Mouse (Mus musculus) MEL (cell line): ENCODE measurements at regions not wholly inside any gene's neighbourhood (a gene's known extent, or its start where the extent isn't known, plus 50 kb on each side); places are given as distances from the start of the nearest gene placed in this dataset.

Source experiments
- DNase-seq: peaks from one replicate; pipeline ENCODE4 v3.0.0; 2011; ENCODE audit warnings: low read depth, low spot score
- H3K27ac ChIP-seq: 2 replicates; pipeline ENCODE4 v1.5.1; 2012; ENCODE audit warnings: low read depth, mild to moderate bottlenecking, control low read depth, low read length, moderate library complexity; ENCODE audit not compliant: control insufficient read depth
- H3K27me3 ChIP-seq, 2 experiments: fragments of 150-350 bp in 1 of 2; sonication (generic) in 1 of 2; 2 replicates each; pipeline ENCODE4 v1.6.1; 2012; ENCODE audit warnings: low read length in 2 of 2, mild to moderate bottlenecking in 2 of 2, improper control_type of control experiment in 1 of 2, moderate library complexity in 1 of 2; ENCODE audit not compliant: insufficient read depth in 2 of 2, control insufficient read depth in 1 of 2
- H3K36me3 ChIP-seq, 2 experiments: 2 replicates each; pipeline ENCODE4 v1.6.1; 2012 to 2014; ENCODE audit warnings: low read length in 2 of 2, improper control_type of control experiment in 1 of 2, inconsistent platforms in 1 of 2, mild to moderate bottlenecking in 1 of 2; ENCODE audit not compliant: insufficient read depth in 2 of 2, control insufficient read depth in 1 of 2
- H3K4me1 ChIP-seq, 2 experiments: fragments of 150-350 bp in 1 of 2; sonication (generic) in 1 of 2; 2 replicates each; pipeline ENCODE4 v1.6.1; 2012; ENCODE audit warnings: low read length in 2 of 2, improper control_type of control experiment in 1 of 2, mild to moderate bottlenecking in 1 of 2; ENCODE audit not compliant: insufficient read depth in 2 of 2, control insufficient read depth in 1 of 2
- H3K4me3 ChIP-seq, 2 experiments: fragments of 150-350 bp in 1 of 2; sonication (generic) in 1 of 2; 2 replicates each; pipeline ENCODE4 v1.5.1; 2012; ENCODE audit warnings: low read depth in 2 of 2, low read length in 2 of 2, mild to moderate bottlenecking in 2 of 2, moderate library complexity in 2 of 2, control low read depth in 1 of 2, improper control_type of control experiment in 1 of 2; ENCODE audit not compliant: control insufficient read depth in 1 of 2, insufficient read depth in 1 of 2
- H3K79me2 ChIP-seq: 2 replicates; pipeline ENCODE4 v1.6.1; 2012; ENCODE audit warnings: mild to moderate bottlenecking, low read length, moderate library complexity; ENCODE audit not compliant: control insufficient read depth, poor library complexity, insufficient read depth
- H3K9ac ChIP-seq: 2 replicates; pipeline ENCODE4 v1.6.1; 2012; ENCODE audit warnings: low read depth, mild to moderate bottlenecking, control low read depth, low read length, moderate library complexity; ENCODE audit not compliant: control insufficient read depth, poor library complexity, severe bottlenecking
- H3K9me3 ChIP-seq: fragments of 150-350 bp; sonication (generic); replicated peaks from 2 replicates; pipeline ENCODE4 v1.6.1; 2012; ENCODE audit warnings: mild to moderate bottlenecking, low read length, improper control_type of control experiment, moderate library complexity; ENCODE audit not compliant: insufficient read depth
- CHD1 ChIP-seq: IDR thresholded peaks from 2 replicates; pipeline ENCODE4 v1.6.1; 2012; ENCODE audit warnings: low read depth, mild to moderate bottlenecking, inconsistent platforms, low read length, improper control_type of control experiment
- EP300 ChIP-seq, 2 experiments: IDR thresholded peaks; 2 replicates each; pipeline ENCODE4 v1.6.1; 2011; ENCODE audit warnings: improper control_type of control experiment in 2 of 2, low read length in 2 of 2, low read depth in 1 of 2, mild to moderate bottlenecking in 1 of 2
- GABPA ChIP-seq: IDR thresholded peaks from 2 replicates; pipeline ENCODE4 v1.6.1; 2012; ENCODE audit warnings: low read depth, mild to moderate bottlenecking, inconsistent platforms, low read length, improper control_type of control experiment, moderate library complexity
- HCFC1 ChIP-seq: IDR thresholded peaks from 2 replicates; pipeline ENCODE4 v1.6.1; 2012; ENCODE audit warnings: low read depth, mild to moderate bottlenecking, inconsistent platforms, low read length, improper control_type of control experiment, moderate library complexity
- JUND ChIP-seq: IDR thresholded peaks from 2 replicates; pipeline ENCODE4 v1.6.1; 2011; ENCODE audit warnings: low read depth, mild to moderate bottlenecking, improper control_type of control experiment, low read length
- KAT2A ChIP-seq: conservative IDR thresholded peaks from 2 replicates; pipeline ENCODE4 v1.6.1; 2012; ENCODE audit warnings: low read depth, low read length, improper control_type of control experiment, inconsistent platforms
- MAX ChIP-seq: IDR thresholded peaks from 2 replicates; pipeline ENCODE4 v1.6.1; 2011; ENCODE audit warnings: low read length, improper control_type of control experiment
- MAZ ChIP-seq: IDR thresholded peaks from 2 replicates; pipeline ENCODE4 v1.6.1; 2012; ENCODE audit warnings: low read depth, mild to moderate bottlenecking, inconsistent platforms, low read length, improper control_type of control experiment
- MXI1 ChIP-seq: IDR thresholded peaks from 2 replicates; pipeline ENCODE4 v1.6.1; 2011; ENCODE audit warnings: mild to moderate bottlenecking, low read depth, low read length, improper control_type of control experiment
- MYC ChIP-seq: IDR thresholded peaks from 2 replicates; pipeline ENCODE4 v1.6.1; 2011; ENCODE audit warnings: low read depth, mild to moderate bottlenecking, low read length, improper control_type of control experiment, moderate library complexity
- POLR2AphosphoS5 ChIP-seq: IDR thresholded peaks from 2 replicates; pipeline ENCODE4 v1.6.1; 2012; ENCODE audit warnings: low read depth, borderline replicate concordance, mild to moderate bottlenecking, inconsistent platforms, low read length, moderate library complexity, mixed read lengths
- RCOR1 ChIP-seq: IDR thresholded peaks from 2 replicates; pipeline ENCODE4 v1.6.1; 2012; ENCODE audit warnings: low read depth, mild to moderate bottlenecking, inconsistent platforms, low read length, improper control_type of control experiment
- SMC3 ChIP-seq: IDR thresholded peaks from 2 replicates; pipeline ENCODE4 v1.6.1; 2011; ENCODE audit warnings: low read depth, low read length, improper control_type of control experiment
- TAL1 ChIP-seq: IDR thresholded peaks from 2 replicates; pipeline ENCODE4 v1.6.1; 2012; ENCODE audit warnings: mild to moderate bottlenecking, inconsistent platforms, low read length, moderate library complexity, mixed read lengths
- TBP ChIP-seq: IDR thresholded peaks from 2 replicates; pipeline ENCODE4 v1.8.0; 2011; ENCODE audit warnings: low read depth, low read length, improper control_type of control experiment
- UBTF ChIP-seq: IDR thresholded peaks from 2 replicates; pipeline ENCODE4 v1.6.1; 2012; ENCODE audit warnings: low read depth, mild to moderate bottlenecking, inconsistent platforms, low read length, improper control_type of control experiment, moderate library complexity, borderline replicate concordance; ENCODE audit not compliant: insufficient read depth
- USF2 ChIP-seq, 2 experiments: IDR thresholded peaks; 2 replicates each; pipeline ENCODE4 v1.6.1; 2011 to 2012; ENCODE audit warnings: improper control_type of control experiment in 2 of 2, low read length in 2 of 2, borderline replicate concordance in 1 of 2, inconsistent platforms in 1 of 2, low read depth in 1 of 2, mild to moderate bottlenecking in 1 of 2; ENCODE audit not compliant: insufficient read depth in 1 of 2
- ZC3H11A ChIP-seq: IDR thresholded peaks from 2 replicates; pipeline ENCODE4 v1.6.1; 2012; ENCODE audit warnings: low read depth, mild to moderate bottlenecking, inconsistent platforms, low read length, improper control_type of control experiment

DNA sequence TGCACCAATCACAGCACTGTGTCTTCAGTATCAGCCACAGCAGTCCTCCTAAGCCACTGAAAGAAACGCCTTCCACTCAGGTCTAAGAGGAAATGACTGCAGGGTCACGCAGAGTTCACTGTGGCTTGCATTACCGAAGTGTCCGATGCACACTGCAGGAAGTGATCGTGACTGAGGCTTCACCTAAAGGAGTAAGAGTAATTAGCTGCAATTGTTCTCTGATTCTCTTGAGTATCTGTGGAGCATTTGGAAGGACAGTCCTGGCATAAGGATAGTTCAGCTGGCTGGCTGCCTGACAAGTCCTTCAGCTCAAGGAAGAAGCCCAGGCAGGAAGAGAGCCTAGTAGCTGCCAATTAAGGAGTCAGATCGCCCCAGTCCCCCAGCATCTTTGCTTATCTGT lies 252.2 kb upstream of the Rpl38 start:
- H3K27ac ChIP-seq, result no peak overlapping the region
- H3K4me1 ChIP-seq, result no peaks in the 10 kb centered on the region
- no peaks in the 10 kb centered on the region for H3K36me3 ChIP-seq
- H3K79me2 ChIP-seq, result no peaks in the 10 kb centered on the region
- H3K27me3 ChIP-seq, result no peaks in the 10 kb centered on the region
- no peaks in the 10 kb centered on the region for H3K9me3 ChIP-seq
- TF ChIP-seq EP300 (IDR thresholded peaks at IDR 0.05; ENCODE audit: low read depth in 1 of 2, low read length in 2 of 2) (no peak), HCFC1 (no peak), ZC3H11A (no peak), MAZ (no peak), USF2 (IDR thresholded peaks at IDR 0.05; ENCODE audit: borderline replicate concordance in 1 of 2, insufficient read depth in 1 of 2, low read depth in 1 of 2, low read length in 2 of 2) (no peak), KAT2A (no peak), CHD1 (no peak), JUND (no peak), TBP (no peak)
- no peak overlapping the region for H3K4me3 ChIP-seq
- H3K9ac ChIP-seq, result no peak overlapping the region
- no peak for DNase-seq

DNA sequence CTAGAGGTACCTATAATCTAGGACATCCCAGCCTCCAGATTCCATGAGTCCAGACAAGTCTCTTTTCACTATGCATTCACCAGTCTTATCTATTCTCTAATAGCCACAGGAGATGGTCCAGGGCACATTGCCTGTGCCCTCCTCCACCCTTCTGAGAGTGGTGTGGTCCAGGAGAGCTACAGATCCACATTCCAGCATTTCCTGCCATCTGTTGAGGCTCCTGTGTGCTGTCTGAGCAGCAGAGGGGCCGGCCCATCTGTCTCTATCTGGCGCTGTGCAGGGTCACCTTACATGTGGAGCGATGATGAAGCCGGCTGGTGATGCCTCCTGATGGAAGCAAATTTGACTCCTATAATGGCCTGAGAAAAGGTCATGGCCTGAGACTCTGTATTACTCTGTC lies 263.9 kb upstream of the Rpl38 start:
- Histone ChIP-seq H3K79me2 (no peaks in the 10 kb centered on the region), H3K36me3 (no peaks in the 10 kb centered on the region), H3K4me1 (no peaks in the 10 kb centered on the region), H3K9ac (no peak overlapping the region), H3K4me3 (no peak overlapping the region), H3K9me3 (no peaks in the 10 kb centered on the region), H3K27ac (no peak overlapping the region), H3K27me3 (no peaks in the 10 kb centered on the region)
- TF ChIP-seq JUND, result no peak
- no peak for TF ChIP-seq SMC3
- no peak for TF ChIP-seq MYC
- no peak for TF ChIP-seq GABPA
- no peak for TF ChIP-seq MXI1
- no peak for TF ChIP-seq RCOR1
- TF ChIP-seq CHD1, result no peak
- TF ChIP-seq EP300 (IDR thresholded peaks at IDR 0.05; ENCODE audit: low read depth in 1 of 2, low read length in 2 of 2), result no peak
- TF ChIP-seq MAX, result no peak
- TF ChIP-seq UBTF, result no peak
- no peak for TF ChIP-seq TAL1
- TF ChIP-seq POLR2AphosphoS5, result no peak
- no peak for TF ChIP-seq USF2 (IDR thresholded peaks at IDR 0.05; ENCODE audit: borderline replicate concordance in 1 of 2, insufficient read depth in 1 of 2, low read depth in 1 of 2, low read length in 2 of 2)
- no peak for DNase-seq
